Mouse (Mus musculus) forebrain, postnatal 0 days (tissue): ENCODE results near the gene Ptgis. TPM values are rescaled to one million over a fixed set of nuclear protein-coding genes. Genes with fewer than 3 reads are reported as not detected.

Experiments
- ATAC-seq: fragments of 200-750 bp; cut with Nextera tagmentation; 2 replicates; pipeline ENCODE4 v1.8.0; 2017; ENCODE audit warnings: mild to moderate bottlenecking, moderate library complexity
- DNase-seq: peaks from one replicate; pipeline ENCODE4 v3.0.0-alpha.2; 2015
- H3K27ac ChIP-seq: fragments of 300-500 bp; sonication (generic); 2 replicates; pipeline ENCODE4 v1.5.1; 2014; ENCODE audit warnings: low read depth, mild to moderate bottlenecking, antibody characterized with exemption, low read length, moderate library complexity, mixed read lengths
- H3K27me3 ChIP-seq: fragments of 300-500 bp; sonication (generic); 2 replicates; pipeline ENCODE4 v1.6.1; 2014; ENCODE audit warnings: mild to moderate bottlenecking, low read length, mixed read lengths; ENCODE audit not compliant: insufficient read depth
- H3K36me3 ChIP-seq: fragments of 300-500 bp; sonication (generic); 2 replicates; pipeline ENCODE4 v1.6.1; 2014; ENCODE audit warnings: mild to moderate bottlenecking, moderate library complexity; ENCODE audit not compliant: insufficient read depth
- H3K4me1 ChIP-seq: fragments of 300-500 bp; sonication (generic); 2 replicates; pipeline ENCODE4 v1.6.1; 2014; ENCODE audit warnings: antibody characterized with exemption; ENCODE audit not compliant: insufficient read depth
- H3K4me2 ChIP-seq: fragments of 300-500 bp; sonication (generic); 2 replicates; pipeline ENCODE4 v1.6.1; 2014; ENCODE audit warnings: low read depth, mild to moderate bottlenecking, moderate library complexity
- H3K4me3 ChIP-seq: fragments of 300-500 bp; sonication (generic); 2 replicates; pipeline ENCODE4 v1.5.1; 2014; ENCODE audit warnings: low read depth, low read length, mixed read lengths
- H3K9ac ChIP-seq: fragments of 300-500 bp; sonication (generic); 2 replicates; pipeline ENCODE4 v1.6.1; 2014; ENCODE audit warnings: mild to moderate bottlenecking
- H3K9me3 ChIP-seq: fragments of 300-500 bp; sonication (generic); 2 replicates; pipeline ENCODE4 v1.6.1; 2016; ENCODE audit warnings: low read length
- CTCF ChIP-seq: sonication (generic); IDR thresholded peaks from 2 replicates; pipeline ENCODE4 v1.5.1; 2016; ENCODE audit warnings: antibody characterized with exemption, control low read depth, low read depth
- WGBS: fragments of 180-500 bp; shearing (Covaris S2); extraction: QIAGEN DNeasy Blood & Tissue Kit; methylation state at CpG from one replicate; pipeline ENCODE4 v1.1.7; 2014; 5-methylcytosine and 5-hydroxymethylcytosine counted together
- polyA plus RNA-seq: library from polyadenylated mRNA; unstranded; fragments of >200 nt; fragmentation: Nextera tagmentation; extraction: Ambion mirVana; gene quantifications from 2 replicates; pipeline ENCODE4 v1.2.1, GENCODE M21; 2015
- total RNA-seq: library from RNA; depleted of rRNA; stranded (reverse); fragments of >200 nt; gene quantifications from 2 replicates; pipeline ENCODE4 v1.2.3, GENCODE M21; 2014

Gene Ptgis
- total and polyA plus RNA-seq, 2 experiments from 2014 or later, result 2.8 to 4.0 TPM

DNA sequence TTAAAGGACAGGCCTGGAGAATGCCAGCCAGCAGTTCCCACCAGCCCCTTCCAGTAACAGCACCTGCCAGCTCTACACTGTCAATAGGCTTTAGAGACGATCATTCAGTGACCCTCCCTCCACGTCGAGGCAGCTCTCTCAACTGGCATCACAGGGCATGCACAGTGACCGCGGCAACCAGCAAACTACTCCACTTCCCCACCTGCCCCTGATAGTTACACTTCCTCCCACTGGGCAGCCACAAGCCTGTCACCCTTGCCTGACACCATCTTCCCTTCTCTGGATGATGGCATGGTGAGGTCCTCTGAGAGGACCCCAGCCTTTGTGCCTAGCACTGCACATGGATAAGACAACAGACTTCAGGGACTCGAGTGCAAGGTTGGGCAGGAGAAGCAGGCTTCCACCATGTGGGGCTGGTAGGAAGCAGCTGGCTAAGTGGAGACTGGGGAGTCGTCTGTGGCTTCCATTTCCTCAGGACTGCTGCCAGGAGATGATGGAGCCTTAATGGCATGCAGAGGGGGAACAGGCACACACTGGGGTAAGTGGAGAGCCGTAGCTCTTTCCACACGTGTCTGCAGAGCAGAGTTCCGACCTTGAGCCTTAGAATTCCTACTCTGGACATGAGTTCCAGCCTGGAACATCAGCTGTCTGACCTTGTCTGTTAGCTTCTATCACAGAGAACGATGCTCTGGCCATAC is 72.7 kb downstream of the Ptgis start:
- 0 out of 2 replicates have a peak, but pooled peaks cover 5% of the 10 kb centered on the region for H3K4me1 ChIP-seq
- no peaks in the 10 kb centered on the region for H3K27me3 ChIP-seq
- no peak overlapping the region for H3K27ac ChIP-seq
- 0 out of 2 replicates have a peak, but pooled peaks have one; percentile 16 for ATAC-seq
- H3K9ac ChIP-seq, result no peak overlapping the region
- no peak for DNase-seq
- 55% methylated on average over 11 of the region's 11 CpGs for WGBS
- no peak for TF ChIP-seq CTCF
- H3K36me3 ChIP-seq, result no peaks in the 10 kb centered on the region
- no peak overlapping the region for H3K4me3 ChIP-seq
- no peaks in the 10 kb centered on the region for H3K9me3 ChIP-seq
- no peak overlapping the region for H3K4me2 ChIP-seq

DNA sequence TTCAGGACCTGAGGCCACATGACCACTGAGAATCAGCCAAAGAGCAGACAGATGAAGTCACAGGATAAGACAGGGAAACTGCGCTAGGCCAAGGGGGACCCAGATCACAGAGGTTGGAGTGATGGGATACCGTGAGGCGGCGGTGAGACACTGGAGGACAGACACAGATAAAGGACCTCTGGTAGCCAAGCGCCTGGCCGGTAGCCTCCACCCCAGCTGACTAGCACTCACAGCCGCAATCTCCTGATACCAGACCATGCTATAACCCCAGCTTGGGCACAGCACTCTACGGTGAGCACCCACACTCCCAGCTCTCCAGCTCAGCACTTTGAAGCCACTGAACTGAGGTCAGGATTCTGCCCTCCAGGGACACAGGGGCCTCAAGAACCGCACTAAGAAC is 76.8 kb downstream of the Ptgis start:
- no peak for DNase-seq
- Histone ChIP-seq H3K9ac (no peak overlapping the region), H3K27ac (no peak overlapping the region), H3K36me3 (no peaks in the 10 kb centered on the region), H3K4me3 (no peak overlapping the region), H3K27me3 (no peaks in the 10 kb centered on the region), H3K9me3 (no peaks in the 10 kb centered on the region), H3K4me1 (0 out of 2 replicates have a peak, but pooled peaks cover 5% of the 10 kb centered on the region), H3K4me2 (no peak overlapping the region)
- no peak for ATAC-seq
- 95% methylated on average over 9 of the region's 9 CpGs for WGBS
- no peak for TF ChIP-seq CTCF

DNA sequence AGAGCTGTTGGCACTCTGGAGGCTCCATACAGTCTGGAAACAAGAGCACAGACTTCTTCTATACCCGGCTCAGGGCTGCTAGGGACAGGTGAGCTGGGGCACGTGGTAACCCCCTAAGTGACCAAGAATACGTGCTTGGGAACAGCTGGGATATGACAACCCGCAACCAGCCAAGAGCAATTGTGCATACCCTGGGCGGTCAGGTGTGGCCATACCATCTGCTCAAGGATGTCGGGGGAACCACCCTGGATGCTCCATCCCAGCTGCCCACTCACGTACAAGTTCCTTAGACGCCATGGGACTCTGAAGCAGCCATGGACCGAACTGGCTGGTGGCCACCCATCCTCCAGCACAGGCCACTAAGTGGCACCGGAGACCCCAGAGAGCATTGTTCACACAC is 77.3 kb downstream of the Ptgis start:
- 94% methylated on average over 10 of the region's 10 CpGs for WGBS
- no peaks in the 10 kb centered on the region for H3K36me3 ChIP-seq
- no peak overlapping the region for H3K4me2 ChIP-seq
- 0 out of 2 replicates have a peak, but pooled peaks cover 5% of the 10 kb centered on the region for H3K4me1 ChIP-seq
- H3K27me3 ChIP-seq, result no peaks in the 10 kb centered on the region
- ATAC-seq (no peak), DNase-seq (no peak)
- H3K9ac ChIP-seq, result no peak overlapping the region
- H3K4me3 ChIP-seq, result no peak overlapping the region
- TF ChIP-seq CTCF, result no peak
- no peaks in the 10 kb centered on the region for H3K9me3 ChIP-seq
- H3K27ac ChIP-seq, result no peak overlapping the region

DNA sequence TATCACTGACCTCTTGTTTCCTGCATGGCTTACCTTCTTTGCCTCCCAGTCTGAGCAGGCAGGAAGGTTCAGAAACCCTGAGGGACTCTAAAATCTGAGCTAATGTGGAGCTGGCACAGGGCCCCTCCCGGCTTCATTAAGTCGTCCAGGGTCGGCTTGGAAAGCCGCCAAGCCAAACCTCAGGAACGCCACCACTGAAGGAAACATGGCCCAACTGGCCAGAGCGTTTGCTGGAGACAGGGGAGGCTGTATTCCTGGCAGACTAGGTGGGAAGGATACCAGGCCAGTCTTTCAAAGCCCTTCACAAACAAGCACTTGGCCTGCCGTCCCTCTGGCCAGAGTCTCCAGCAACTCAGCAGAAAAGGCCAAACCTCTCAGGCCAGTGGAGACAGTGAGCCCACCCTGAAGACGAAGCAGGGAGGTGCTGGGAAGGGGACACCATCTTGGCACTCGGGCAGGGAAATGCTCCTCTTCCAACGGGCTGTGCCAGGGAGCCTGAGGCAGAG is 77.8 kb downstream of the Ptgis start:
- Histone ChIP-seq H3K4me2 (no peak overlapping the region), H3K9ac (no peak overlapping the region), H3K27ac (no peak overlapping the region), H3K27me3 (no peaks in the 10 kb centered on the region), H3K36me3 (no peaks in the 10 kb centered on the region), H3K4me3 (no peak overlapping the region), H3K4me1 (0 out of 2 replicates have a peak, but pooled peaks cover under 1% of the 10 kb centered on the region), H3K9me3 (no peaks in the 10 kb centered on the region)
- peak; percentile 8; the same call in 1 of the 2 replicates for ATAC-seq
- 50% methylated on average over 10 of the region's 10 CpGs for WGBS
- no peak for TF ChIP-seq CTCF
- DNase-seq, result peak; percentile 41

DNA sequence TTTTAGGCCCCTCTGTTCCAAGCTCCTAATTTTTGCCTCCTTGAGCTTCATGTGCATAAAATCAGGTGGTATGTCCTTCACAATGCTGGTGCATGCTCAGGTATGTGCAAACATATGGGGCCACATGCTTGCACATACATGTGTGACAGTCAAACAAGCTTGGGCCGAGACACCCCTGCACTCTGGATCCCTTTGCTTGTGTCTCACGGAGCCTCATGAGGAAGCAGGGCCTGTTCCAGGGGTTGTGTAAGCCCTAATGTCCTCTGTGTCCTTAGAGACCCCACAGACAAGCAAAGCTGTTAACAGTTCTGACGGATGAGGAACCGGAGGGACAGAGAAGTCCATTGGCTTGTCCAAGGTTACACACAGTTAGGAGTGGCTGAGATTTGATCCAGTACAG is 80.7 kb downstream of the Ptgis start:
- no peak overlapping the region for H3K27ac ChIP-seq
- 98% methylated on average over 4 of the region's 4 CpGs for WGBS
- no peaks in the 10 kb centered on the region for H3K9me3 ChIP-seq
- no peak overlapping the region for H3K4me3 ChIP-seq
- no peaks in the 10 kb centered on the region for H3K27me3 ChIP-seq
- DNase-seq (no peak), ATAC-seq (no peak)
- no peak overlapping the region for H3K9ac ChIP-seq
- no peak overlapping the region for H3K4me2 ChIP-seq
- no peaks in the 10 kb centered on the region for H3K36me3 ChIP-seq
- TF ChIP-seq CTCF, result no peak
- H3K4me1 ChIP-seq, result no peaks in the 10 kb centered on the region

DNA sequence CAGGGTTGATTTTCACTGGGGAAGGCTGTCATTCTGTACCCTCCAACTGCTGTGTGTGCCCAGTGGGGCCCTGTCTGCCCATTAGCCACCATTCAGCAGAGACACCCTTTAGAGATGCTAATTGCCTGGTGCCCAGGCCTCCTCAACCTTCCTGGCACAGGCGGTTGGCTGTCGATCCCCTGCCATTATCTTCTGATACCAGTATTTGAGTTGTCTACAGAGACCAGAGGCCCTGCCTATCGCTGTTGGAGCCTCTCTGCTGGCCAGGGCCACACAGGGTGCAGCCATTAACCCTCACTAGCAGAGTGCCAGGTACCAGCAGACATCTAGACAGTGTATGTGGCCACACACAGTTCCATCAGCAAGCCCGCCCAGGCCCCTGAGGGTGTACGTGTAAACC is 81.6 kb downstream of the Ptgis start:
- H3K4me1 ChIP-seq, result no peaks in the 10 kb centered on the region
- WGBS, result 20% methylated on average over 5 of the region's 5 CpGs
- no peaks in the 10 kb centered on the region for H3K36me3 ChIP-seq
- ATAC-seq (peak; percentile 62), DNase-seq (peak; percentile 19)
- H3K27ac ChIP-seq, result no peak overlapping the region
- H3K9ac ChIP-seq, result no peak overlapping the region
- no peaks in the 10 kb centered on the region for H3K27me3 ChIP-seq
- H3K4me3 ChIP-seq, result no peak overlapping the region
- H3K4me2 ChIP-seq, result no peak overlapping the region
- TF ChIP-seq CTCF, result no peak
- no peaks in the 10 kb centered on the region for H3K9me3 ChIP-seq

DNA sequence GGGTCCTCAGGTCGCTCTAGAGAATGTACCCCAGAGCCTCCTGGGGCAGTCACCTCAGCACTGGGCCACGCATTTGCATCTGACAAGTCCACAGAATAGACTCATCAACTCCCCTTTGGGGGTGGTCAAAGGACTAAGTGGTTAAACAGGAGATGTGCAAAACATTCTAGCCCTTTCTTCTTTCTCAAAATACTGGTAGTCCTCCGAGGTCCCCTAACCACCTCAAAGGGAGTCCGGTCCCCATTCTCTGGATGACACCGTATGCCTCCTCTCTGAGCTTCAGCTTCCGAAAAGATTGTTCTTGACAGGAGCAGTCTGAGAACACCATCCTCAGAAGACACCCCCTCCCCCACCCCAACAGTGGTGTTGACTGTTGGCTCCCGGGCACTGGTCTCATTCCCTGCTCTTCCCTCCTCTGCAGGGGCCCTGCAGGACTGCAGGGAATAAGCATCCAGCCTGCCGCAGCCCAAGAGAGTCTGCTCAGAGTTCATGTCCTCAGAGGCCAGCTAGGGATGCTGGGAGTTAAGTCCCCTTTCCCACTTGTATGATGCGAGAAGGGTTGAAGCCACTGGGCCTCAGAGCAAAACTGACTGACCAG is 84.2 kb downstream of the Ptgis start:
- Histone ChIP-seq H3K36me3 (no peaks in the 10 kb centered on the region), H3K27ac (no peak overlapping the region), H3K4me2 (no peak overlapping the region), H3K4me3 (no peak overlapping the region), H3K9ac (no peak overlapping the region), H3K27me3 (no peaks in the 10 kb centered on the region), H3K4me1 (no peaks in the 10 kb centered on the region), H3K9me3 (no peaks in the 10 kb centered on the region)
- DNase-seq (no peak), ATAC-seq (no peak)
- 48% methylated on average over 9 of the region's 9 CpGs for WGBS
- TF ChIP-seq CTCF, result no peak
